Mouse (Mus musculus) erythroid progenitor cell, adult 5-6 weeks (primary cell): ENCODE data around the gene Palld. TPM values are rescaled to one million over a fixed set of nuclear protein-coding genes. Genes with fewer than 3 reads are reported as not detected.

ENCODE experiments used
- ATAC-seq: replicated peaks from 2 replicates; pipeline ENCODE4 v1.8.0; 2016; ENCODE audit warnings: moderate number of reproducible peaks, mild to moderate bottlenecking, moderate TSS enrichment, inconsistent platforms; ENCODE audit not compliant: poor library complexity, low FRiP score, severe bottlenecking
- total RNA-seq, 2 experiments: library from RNA; stranded (forward) in 1 of 2; stranded (reverse) in 1 of 2; fragments of 150-400 nt in 1 of 2; fragments of 186-747, 209-891 nt in 1 of 2; gene quantifications; 2 replicates each; pipeline versions ENCODE4 v1.2.3 to v1.2.4; 2015 to 2017; ENCODE audit warnings: low replicate concordance in 2 of 2

Gene Palld
- total RNA-seq, 2 experiments from 2014 or later = 3.8 TPM; not detected in 1

- ATAC-seq = no peak
Observed at GRCm38 (mm10) chr8:61611077-61611476, 291.4 kb downstream of the Palld start.

DNA sequence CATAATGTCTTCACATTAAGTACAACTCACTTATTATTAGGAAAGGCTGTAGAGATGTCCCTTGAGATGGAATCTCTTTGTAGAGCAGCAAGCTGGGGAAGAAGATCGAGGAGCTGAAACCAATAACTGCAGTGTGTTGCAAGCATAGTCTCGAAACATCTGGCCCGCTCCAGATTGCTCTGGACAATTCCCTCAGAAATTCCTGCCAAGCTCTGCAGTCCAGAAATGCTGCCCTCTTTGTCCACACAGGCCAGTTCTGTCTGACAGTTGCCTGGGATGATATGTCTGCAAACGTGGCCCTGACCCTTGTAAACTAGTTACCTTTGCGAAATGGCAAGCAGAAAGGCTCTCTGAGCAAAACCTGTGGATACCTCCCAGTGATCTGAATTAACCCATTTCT is 291.9 kb downstream of the Palld start:
- no peak for ATAC-seq

DNA sequence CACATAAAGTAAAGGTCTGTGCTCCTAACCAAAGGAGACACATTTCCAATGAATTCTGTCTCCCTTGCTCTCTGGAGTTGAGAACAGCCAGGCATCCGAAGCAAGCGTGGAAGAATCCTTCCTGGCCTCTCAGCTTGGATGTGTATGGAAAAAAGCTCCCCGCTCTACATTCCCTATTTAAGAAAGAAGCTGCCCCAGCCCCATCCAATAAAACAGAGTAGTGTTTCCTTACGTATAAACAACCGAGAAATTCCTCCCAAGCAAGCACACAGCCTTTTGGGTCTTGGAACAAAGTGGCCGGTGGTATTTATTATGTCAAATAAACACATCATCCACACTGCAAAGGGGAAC is 295.1 kb downstream of the Palld start:
- ATAC-seq = no peak

DNA sequence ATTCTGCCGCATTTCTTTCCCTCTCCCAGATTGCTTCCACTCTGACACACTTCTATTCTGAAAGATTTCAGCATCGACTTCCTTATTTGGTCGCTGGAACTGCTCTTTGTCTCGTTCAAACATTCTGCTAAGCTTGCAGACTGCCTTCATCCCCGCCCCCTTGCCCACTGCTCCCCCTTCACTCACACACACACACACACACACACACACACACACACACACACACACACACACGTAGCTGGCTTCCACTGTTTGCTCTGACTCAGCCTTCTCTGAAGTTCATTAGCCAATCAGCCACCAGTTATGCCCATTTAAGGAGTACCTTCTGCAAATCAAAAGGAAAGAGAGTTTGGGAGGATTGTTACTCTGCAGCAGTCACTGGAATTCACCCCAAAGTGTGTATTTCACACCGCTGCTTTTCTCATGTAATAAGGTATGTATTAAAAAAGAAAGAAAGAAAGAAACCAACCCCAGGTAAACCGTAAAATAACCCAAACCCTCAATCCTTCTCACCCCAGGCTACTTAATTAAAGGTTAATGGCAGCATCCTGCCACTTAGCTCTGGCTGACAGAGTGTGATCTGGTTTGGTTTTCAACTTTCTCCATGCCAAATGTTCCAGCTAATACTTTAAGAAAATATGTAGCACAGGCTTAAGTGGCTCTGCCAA is 295.6 kb downstream of the Palld start:
- ATAC-seq = no peak

DNA sequence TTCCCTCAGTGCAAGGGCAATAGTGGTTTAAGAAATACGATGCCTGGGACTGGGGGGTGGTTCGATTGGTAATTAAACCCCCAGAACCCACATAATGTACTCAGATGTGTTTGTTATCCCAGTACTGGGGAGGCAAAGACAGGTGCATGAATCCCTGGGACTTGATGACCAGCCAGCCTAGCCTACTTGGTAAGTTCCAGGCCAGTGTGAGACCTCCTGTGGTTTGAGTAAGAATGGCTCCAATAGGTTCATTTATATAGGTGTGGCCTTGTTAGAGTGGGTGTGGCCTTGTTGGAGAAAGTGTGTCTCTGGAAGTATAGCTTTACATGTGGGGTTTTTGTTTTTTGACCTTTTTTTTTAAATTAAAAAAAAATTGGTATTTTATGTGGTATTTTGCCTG is 297.6 kb downstream of the Palld start:
- no peak for ATAC-seq

DNA sequence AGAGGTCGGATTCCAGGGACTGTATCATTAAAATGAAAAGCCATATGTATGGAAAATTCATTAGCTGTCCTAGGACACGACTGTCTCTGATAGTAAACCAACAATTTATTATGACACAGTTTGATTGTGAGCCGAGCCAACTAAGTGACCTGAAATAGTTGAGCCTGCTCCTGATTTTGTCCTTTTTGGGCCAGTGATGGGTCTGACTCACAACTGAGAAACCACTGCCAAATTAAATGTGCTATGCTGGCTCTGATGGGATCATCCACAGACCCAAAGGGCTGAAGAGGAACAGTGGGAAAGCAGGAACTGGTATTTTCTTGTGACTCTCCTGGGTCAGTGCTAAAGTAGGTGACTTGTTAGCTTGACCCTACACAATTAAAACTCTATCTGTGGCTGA is 305.6 kb downstream of the Palld start:
- no peak for ATAC-seq

DNA sequence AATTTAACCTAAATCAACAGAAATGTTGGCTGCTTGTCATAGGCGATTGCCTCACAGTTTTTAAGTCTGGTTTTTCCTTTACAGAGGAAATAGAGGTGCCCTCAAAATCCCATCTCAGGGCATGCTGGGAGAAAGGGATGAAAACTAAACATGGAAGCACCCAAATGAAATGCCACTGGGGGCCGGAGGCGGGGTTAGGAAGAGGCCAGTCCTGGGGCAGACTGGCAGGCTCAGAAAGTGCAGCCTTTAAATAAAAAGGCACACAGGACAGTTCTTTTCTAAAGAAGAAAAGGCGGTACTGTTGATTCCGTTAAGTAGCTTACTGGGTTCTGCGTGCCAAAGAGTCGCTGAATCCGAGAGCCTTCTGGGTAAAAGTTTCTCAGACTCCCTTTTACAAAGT is 311.0 kb downstream of the Palld start:
- no peak for ATAC-seq

GRCm38 (mm10) chr8:61590551-61591431 is 311.7 kb downstream of the Palld start:
- no peak for ATAC-seq

DNA sequence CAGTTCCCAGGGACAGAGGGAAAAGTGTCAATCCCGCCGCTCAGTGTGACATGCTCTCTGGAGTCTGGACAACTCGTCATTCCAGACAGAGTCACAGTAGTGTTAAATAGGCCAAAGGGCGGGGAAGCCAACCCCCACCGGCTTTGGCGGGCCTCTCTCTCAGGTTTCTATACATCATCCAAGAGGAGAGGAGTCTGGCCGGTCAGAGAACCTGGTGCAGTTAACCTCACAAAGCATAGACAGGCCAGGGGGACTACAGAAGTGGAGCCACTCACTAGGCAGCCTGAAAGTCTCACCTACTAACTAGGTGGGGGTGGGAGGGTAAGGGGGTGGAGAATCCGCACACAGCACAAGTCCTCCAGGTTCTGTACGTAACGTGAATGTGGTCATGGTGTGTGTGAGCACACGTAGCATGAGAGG is 312.5 kb downstream of the Palld start:
- no peak for ATAC-seq

DNA sequence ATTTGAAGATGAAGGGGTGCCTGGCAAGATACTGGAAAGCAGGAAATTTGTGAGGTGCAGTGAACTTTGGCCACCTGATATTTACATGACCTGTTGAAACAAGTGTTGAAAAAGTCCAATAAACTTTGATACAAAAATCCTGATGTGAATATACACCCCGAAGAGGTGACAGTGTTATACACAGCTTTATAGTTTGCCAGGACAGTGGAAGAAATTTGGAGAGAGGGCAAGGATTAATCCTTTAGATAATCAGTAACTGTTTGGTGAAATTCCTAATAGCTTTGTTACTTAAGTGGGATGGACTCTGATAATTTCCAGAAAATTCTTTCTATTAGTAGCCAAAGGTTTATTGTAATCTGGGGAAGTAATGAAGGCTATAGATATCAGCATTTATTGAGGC is 314.2 kb downstream of the Palld start:
- no peak for ATAC-seq

- no peak for ATAC-seq
Observed at GRCm38 (mm10) chr8:61587731-61588130, 314.8 kb downstream of the Palld start.

- no peak for ATAC-seq
Observed at GRCm38 (mm10) chr8:61586529-61586928, 316.0 kb downstream of the Palld start.

- no peak for ATAC-seq
Observed at GRCm38 (mm10) chr8:61585746-61586145, 316.7 kb downstream of the Palld start.

DNA sequence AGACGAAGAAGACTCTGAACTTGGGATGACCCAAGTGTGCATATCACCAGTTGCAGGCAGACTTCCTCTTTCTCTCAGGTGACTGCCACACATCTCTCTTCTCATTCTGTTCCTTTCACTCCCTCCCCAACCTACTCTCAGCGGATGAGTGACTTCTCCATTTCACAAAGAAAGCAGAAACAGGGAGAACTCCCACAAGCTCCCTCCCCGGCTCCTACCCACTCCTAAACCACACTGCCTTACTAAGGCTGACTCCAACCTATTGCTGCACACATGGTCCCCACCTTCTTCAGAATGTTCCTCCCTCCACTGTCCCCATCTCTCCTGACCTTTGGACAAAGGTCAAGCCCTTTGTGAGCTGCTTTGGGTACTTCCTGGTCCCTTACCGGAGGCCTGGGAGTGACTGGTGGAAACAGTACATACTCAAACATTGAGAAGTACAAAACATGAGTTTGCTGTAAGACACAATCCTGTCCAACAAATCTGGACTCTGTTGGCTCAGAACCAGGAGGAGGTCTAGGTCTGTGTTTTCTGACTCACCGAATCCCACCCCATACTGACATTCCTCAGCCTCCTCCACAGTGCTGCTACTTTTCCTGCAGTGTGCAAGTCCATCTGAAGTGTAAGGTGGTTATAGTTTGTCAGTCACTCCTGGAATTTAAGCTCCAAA is 317.6 kb downstream of the Palld start:
- ATAC-seq = no peak

GRCm38 (mm10) chr8:61582547-61582946 is 319.9 kb downstream of the Palld start:
- ATAC-seq = no peak

DNA sequence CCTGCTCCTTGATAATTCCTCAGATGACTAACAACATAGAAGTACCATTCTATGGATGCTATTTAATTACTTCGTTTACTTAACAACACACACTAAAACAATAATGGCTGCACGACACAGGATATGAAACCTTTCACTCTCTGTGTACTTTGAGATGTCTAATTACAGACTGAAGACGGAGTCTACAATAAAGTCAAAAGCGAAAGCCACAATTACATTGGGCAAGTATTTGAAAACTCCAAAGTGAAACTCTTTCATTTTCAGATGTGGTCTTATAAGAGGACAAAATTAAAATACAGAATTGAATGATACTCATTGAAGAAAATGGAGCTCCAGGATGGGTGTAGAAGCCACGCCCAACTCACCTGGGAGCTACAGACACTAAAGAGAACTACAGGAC is 321.2 kb downstream of the Palld start:
- ATAC-seq = no peak

- ATAC-seq = no peak
Observed at GRCm38 (mm10) chr8:61579831-61580230, 322.7 kb downstream of the Palld start.

GRCm38 (mm10) chr8:61578754-61579153 is 323.7 kb downstream of the Palld start:
- ATAC-seq = no peak

DNA sequence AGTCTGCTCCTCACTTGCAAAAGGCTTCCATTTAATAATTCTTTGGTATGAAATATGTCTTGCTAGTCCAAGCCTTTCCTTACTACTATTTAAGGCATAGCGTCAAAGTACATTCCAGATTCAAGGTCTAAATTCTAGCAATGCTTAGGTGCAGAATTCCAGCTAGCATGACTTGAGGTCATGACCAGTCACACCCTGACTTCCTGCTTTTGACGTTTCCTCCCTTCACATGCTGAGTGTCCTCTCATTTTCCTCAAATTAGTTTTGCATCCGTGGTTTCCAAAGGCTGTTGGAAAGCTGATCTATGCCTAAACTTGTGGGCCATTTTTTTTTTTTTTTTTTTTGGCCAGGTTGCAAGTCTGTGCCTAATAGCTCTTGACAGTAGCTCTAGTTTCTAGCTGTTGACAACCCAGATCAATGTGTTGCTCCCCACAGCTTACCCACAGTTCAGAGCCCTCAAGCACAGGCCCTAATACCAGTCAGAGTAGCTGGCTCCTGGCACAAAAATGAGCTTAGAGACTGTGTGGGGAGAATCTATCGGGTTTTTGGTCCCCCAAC is 327.3 kb downstream of the Palld start:
- ATAC-seq = no peak

- ATAC-seq = no peak
Observed at GRCm38 (mm10) chr8:61574526-61574925, 328.0 kb downstream of the Palld start.
